Mouse (Mus musculus): ENCODE measurements at regions not wholly inside any gene's neighbourhood (a gene's known extent, or its start where the extent isn't known, plus 50 kb on each side); places are given as distances from the start of the nearest gene placed in this dataset.
A peak's percentile ranks its signal among the peaks of the same experiment; 100 is the strongest.

GRCm38 (mm10) chrX:12888010-12888707 is 126.3 kb upstream of the Med14 start:
- no peaks in the 10 kb centered on the region for H3K36me3 ChIP-seq (ENCODE audit: control insufficient read depth, insufficient read depth, low read length)
- DNase-seq (ENCODE audit: extremely low read depth, low read depth, low spot score): peak; percentile 84
- whole genome bisulfite sequencing: 32% methylated on average over 11 of the region's 11 CpGs
- peak overlapping the region; percentile 62; the same call in 1 of the 2 replicates for H3K9ac ChIP-seq (ENCODE audit: low read depth, low read length)
- TF ChIP-seq POLR2A (IDR thresholded peaks at IDR 0.05; ENCODE audit: extremely low read depth, insufficient read depth, low read length) (no peak), CTCF (IDR thresholded peaks at IDR 0.05; ENCODE audit: low read depth, low read length) (no peak)
- no peaks in the 10 kb centered on the region for H3K79me2 ChIP-seq (ENCODE audit: control insufficient read depth, insufficient read depth, low read length)
- H3K27ac ChIP-seq (replicated peaks; ENCODE audit: insufficient read depth, low read depth, low read length): peak overlapping the region; percentile 48; the same call in 1 of the 2 replicates
- peak overlapping the region; percentile 65 for H3K4me3 ChIP-seq (ENCODE audit: insufficient read depth, low read depth, low read length)
- H3K27me3 ChIP-seq (ENCODE audit: control insufficient read depth, insufficient read depth, low read length): no peaks in the 10 kb centered on the region
- H3K4me1 ChIP-seq (ENCODE audit: control insufficient read depth, insufficient read depth, low read length): no peaks in the 10 kb centered on the region; the same call in 1 of the 2 replicates

GRCm38 (mm10) chrX:12887516-12887915 is 125.6 kb upstream of the Med14 start:
- no peaks in the 10 kb centered on the region for H3K27me3 ChIP-seq (ENCODE audit: control insufficient read depth, insufficient read depth, low read length)
- no peaks in the 10 kb centered on the region for H3K79me2 ChIP-seq (ENCODE audit: control insufficient read depth, insufficient read depth, low read length)
- DNase-seq (ENCODE audit: extremely low read depth, low read depth, low spot score): no peak
- no peak overlapping the region for H3K4me3 ChIP-seq (ENCODE audit: insufficient read depth, low read depth, low read length)
- 55% methylated on average over 2 of the region's 2 CpGs for WGBS
- H3K27ac ChIP-seq (replicated peaks; ENCODE audit: insufficient read depth, low read depth, low read length): no peak overlapping the region
- H3K4me1 ChIP-seq (ENCODE audit: control insufficient read depth, insufficient read depth, low read length): no peaks in the 10 kb centered on the region; the same call in 1 of the 2 replicates
- TF ChIP-seq CTCF (IDR thresholded peaks at IDR 0.05; ENCODE audit: low read depth, low read length) (no peak), POLR2A (IDR thresholded peaks at IDR 0.05; ENCODE audit: extremely low read depth, insufficient read depth, low read length) (no peak)
- no peaks in the 10 kb centered on the region for H3K36me3 ChIP-seq (ENCODE audit: control insufficient read depth, insufficient read depth, low read length)
- no peak overlapping the region for H3K9ac ChIP-seq (ENCODE audit: low read depth, low read length)

GRCm38 (mm10) chrX:12886160-12887048 is 124.5 kb upstream of the Med14 start:
- Histone ChIP-seq H3K79me2 (ENCODE audit: control insufficient read depth, insufficient read depth, low read length) (no peaks in the 10 kb centered on the region), H3K27ac (replicated peaks; ENCODE audit: insufficient read depth, low read depth, low read length) (no peak overlapping the region), H3K4me3 (ENCODE audit: insufficient read depth, low read depth, low read length) (no peak overlapping the region), H3K27me3 (ENCODE audit: control insufficient read depth, insufficient read depth, low read length) (no peaks in the 10 kb centered on the region), H3K4me1 (ENCODE audit: control insufficient read depth, insufficient read depth, low read length) (no peaks in the 10 kb centered on the region; the same call in 1 of the 2 replicates), H3K9ac (ENCODE audit: low read depth, low read length) (no peak overlapping the region), H3K36me3 (ENCODE audit: control insufficient read depth, insufficient read depth, low read length) (no peaks in the 10 kb centered on the region)
- no peak for DNase-seq (ENCODE audit: extremely low read depth, low read depth, low spot score)
- TF ChIP-seq POLR2A (IDR thresholded peaks at IDR 0.05; ENCODE audit: extremely low read depth, insufficient read depth, low read length): no peak
- no peak for TF ChIP-seq CTCF (IDR thresholded peaks at IDR 0.05; ENCODE audit: low read depth, low read length)
- 57% methylated on average over 18 of the region's 18 CpGs for WGBS

- no peaks in the 10 kb centered on the region for H3K79me2 ChIP-seq (ENCODE audit: control insufficient read depth, insufficient read depth, low read length)
- H3K27me3 ChIP-seq (ENCODE audit: control insufficient read depth, insufficient read depth, low read length): no peaks in the 10 kb centered on the region
- H3K9ac ChIP-seq (ENCODE audit: low read depth, low read length): no peak overlapping the region
- no peak for TF ChIP-seq POLR2A (IDR thresholded peaks at IDR 0.05; ENCODE audit: extremely low read depth, insufficient read depth, low read length)
- H3K4me1 ChIP-seq (ENCODE audit: control insufficient read depth, insufficient read depth, low read length): no peaks in the 10 kb centered on the region
- WGBS: 46% methylated on average over 2 of the region's 3 CpGs
- H3K4me3 ChIP-seq (ENCODE audit: insufficient read depth, low read depth, low read length): no peak overlapping the region
- no peak overlapping the region for H3K27ac ChIP-seq (replicated peaks; ENCODE audit: insufficient read depth, low read depth, low read length)
- H3K36me3 ChIP-seq (ENCODE audit: control insufficient read depth, insufficient read depth, low read length): no peaks in the 10 kb centered on the region
- DNase-seq (ENCODE audit: extremely low read depth, low read depth, low spot score): no peak
Observed at GRCm38 (mm10) chrX:12879233-12879632, 117.4 kb upstream of the Med14 start.

- Histone ChIP-seq H3K4me1 (ENCODE audit: control insufficient read depth, insufficient read depth, low read length) (no peaks in the 10 kb centered on the region), H3K27ac (replicated peaks; ENCODE audit: insufficient read depth, low read depth, low read length) (no peak overlapping the region), H3K36me3 (ENCODE audit: control insufficient read depth, insufficient read depth, low read length) (no peaks in the 10 kb centered on the region), H3K27me3 (ENCODE audit: control insufficient read depth, insufficient read depth, low read length) (no peaks in the 10 kb centered on the region), H3K9ac (ENCODE audit: low read depth, low read length) (no peak overlapping the region), H3K79me2 (ENCODE audit: control insufficient read depth, insufficient read depth, low read length) (no peaks in the 10 kb centered on the region), H3K4me3 (ENCODE audit: insufficient read depth, low read depth, low read length) (no peak overlapping the region)
- WGBS: 47% methylated on average over 4 of the region's 4 CpGs
- no peak for DNase-seq (ENCODE audit: extremely low read depth, low read depth, low spot score)
- TF ChIP-seq CTCF (IDR thresholded peaks at IDR 0.05; ENCODE audit: low read depth, low read length) (no peak), POLR2A (IDR thresholded peaks at IDR 0.05; ENCODE audit: extremely low read depth, insufficient read depth, low read length) (no peak)
Observed at GRCm38 (mm10) chrX:12877506-12877905, 115.6 kb upstream of the Med14 start.

Measured in liver, adult 2 months (tissue).